Mouse (Mus musculus) G1E-ER4 (cell line): ENCODE results near the gene Prepl. TPM values are rescaled to one million over a fixed set of nuclear protein-coding genes. Genes with fewer than 3 reads are reported as not detected.

Source experiments
- GATA1 ChIP-seq: IDR thresholded peaks from one replicate; pipeline ENCODE4 v1.8.0; 2012; ENCODE audit warnings: low read length, inconsistent platforms
- polyA plus RNA-seq: library from polyadenylated mRNA; stranded (reverse); fragments of >175 nt; gene quantifications from 2 replicates; pipeline ENCODE4 v1.2.3, GENCODE M21; 2012

Gene Prepl
- polyA plus RNA-seq, 1 experiment: 0.73 TPM

GRCm38 (mm10) chr17:85038311-85038710, 51.7 kb downstream of the Prepl start:
- no peak for TF ChIP-seq GATA1

- TF ChIP-seq GATA1: no peak
These were observed 52.2 kb downstream of the Prepl start for GRCm38 (mm10) chr17:85037855-85038254.

GRCm38 (mm10) chr17:85034068-85034467, 56.0 kb downstream of the Prepl start:
- TF ChIP-seq GATA1: no peak

GRCm38 (mm10) chr17:85033087-85033486, 57.0 kb downstream of the Prepl start:
- no peak for TF ChIP-seq GATA1

GRCm38 (mm10) chr17:85030651-85031050, 59.4 kb downstream of the Prepl start:
- TF ChIP-seq GATA1: no peak

GRCm38 (mm10) chr17:85028797-85029196, 61.2 kb downstream of the Prepl start:
- no peak for TF ChIP-seq GATA1

GRCm38 (mm10) chr17:85028093-85028739, 61.8 kb downstream of the Prepl start, which contains the start of gene Slc3a1:
Slc3a1 (plus strand) TSS chr17:85028376.
- no peak for TF ChIP-seq GATA1

GRCm38 (mm10) chr17:85027247-85027646, 62.8 kb downstream of the Prepl start:
- TF ChIP-seq GATA1: no peak

- no peak for TF ChIP-seq GATA1
These were observed 63.6 kb downstream of the Prepl start for GRCm38 (mm10) chr17:85026436-85026835.

- no peak for TF ChIP-seq GATA1
These were observed 64.9 kb downstream of the Prepl start for GRCm38 (mm10) chr17:85025151-85025550.

GRCm38 (mm10) chr17:85024237-85024636, 65.8 kb downstream of the Prepl start:
- TF ChIP-seq GATA1: no peak

- no peak for TF ChIP-seq GATA1
These were observed 66.5 kb downstream of the Prepl start for GRCm38 (mm10) chr17:85023247-85024167.

GRCm38 (mm10) chr17:85020343-85020742, 69.7 kb downstream of the Prepl start:
- no peak for TF ChIP-seq GATA1

- no peak for TF ChIP-seq GATA1
These were observed 71.2 kb downstream of the Prepl start for GRCm38 (mm10) chr17:85018794-85019193.

GRCm38 (mm10) chr17:85018344-85018743, 71.7 kb downstream of the Prepl start:
- TF ChIP-seq GATA1: no peak

- TF ChIP-seq GATA1: no peak
These were observed 75.4 kb downstream of the Prepl start for GRCm38 (mm10) chr17:85014632-85015031.
